Mouse (Mus musculus) cerebellum, adult 2 months (tissue): ENCODE measurements around the gene Klf13.

Source experiments
- CTCF ChIP-seq: fragments of 200-500 bp; IDR thresholded peaks from 2 replicates; pipeline ENCODE4 v1.5.1; 2011; ENCODE audit warnings: low read depth, mild to moderate bottlenecking, control low read depth, low read length, moderate library complexity, borderline replicate concordance; ENCODE audit not compliant: insufficient read depth
- POLR2A ChIP-seq: fragments of 200-500 bp; IDR thresholded peaks from 2 replicates; pipeline ENCODE4 v1.6.1; 2011; ENCODE audit warnings: low read length, control low read depth, borderline replicate concordance; ENCODE audit not compliant: insufficient read depth

DNA sequence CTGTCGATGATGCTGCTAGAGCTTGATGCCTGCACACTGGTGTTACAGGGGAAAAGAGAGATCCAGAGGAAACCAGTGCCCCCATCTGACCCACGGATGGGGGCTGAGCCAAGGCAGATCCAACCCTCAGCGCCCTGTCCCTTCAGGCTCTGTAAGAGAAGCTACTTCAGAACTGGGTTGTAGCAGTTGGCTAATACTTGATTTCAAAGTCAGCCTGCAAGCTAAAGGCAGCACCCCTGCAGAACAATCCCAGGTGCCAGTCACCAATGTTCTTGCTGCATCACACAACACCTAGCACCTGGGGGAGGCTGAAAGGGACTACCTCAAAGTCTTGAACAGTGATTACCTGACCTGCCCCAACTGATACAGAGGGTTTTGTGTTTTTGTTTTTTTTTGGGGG lies 36.8 kb downstream of the Klf13 start:
- TF ChIP-seq CTCF (no peak), POLR2A (no peak)
